Mouse (Mus musculus): Measurements from ENCODE around the gene Olfr1442. TPM values are rescaled to one million over a fixed set of nuclear protein-coding genes. Genes with fewer than 3 reads are reported as not detected.
"Not testable (repeated sequence)": the region's sequence is repeated elsewhere in the genome, so short reads cannot be mapped to it uniquely, and the experiment has no call there.

Gene Olfr1442
- polyA plus RNA-seq (2016; fragmentation: Nextera tagmentation; extraction: Ambion mirVana): not detected in 2 replicates

DNA sequence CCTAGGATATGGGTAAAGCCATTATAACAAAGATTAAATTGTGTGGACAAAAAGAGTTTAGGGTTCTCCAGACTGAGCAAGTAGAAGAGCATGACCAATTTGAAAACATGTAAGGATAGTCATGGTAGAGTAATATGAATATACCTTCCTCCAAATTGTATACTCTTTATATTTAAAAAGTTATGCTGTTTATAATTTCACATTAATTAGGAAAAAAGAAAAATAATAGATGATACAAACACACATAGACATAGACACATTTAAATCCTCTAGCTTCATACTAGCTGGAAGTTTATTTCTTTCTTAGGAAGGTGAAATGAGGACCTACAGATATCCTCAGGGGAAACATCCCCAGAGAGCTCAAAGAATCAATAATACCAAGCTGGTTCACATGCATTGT is at the start of gene Olfr1442:
Olfr1442 (plus strand) TSS at position 301 of the 400 bp plus-strand sequence.
- H3K4me2 ChIP-seq (replicated peaks): no peak within 1 kb of the TSS
- H3K4me1 ChIP-seq: no peaks in the 10 kb centered on the region
- no peaks in the 10 kb centered on the region for H3K9me3 ChIP-seq
- ATAC-seq (ENCODE audit: insufficient number of reproducible peaks, insufficient read depth, low FRiP score, low TSS enrichment): no peak
- no peaks in the 10 kb centered on the region for H3K27me3 ChIP-seq
- H3K36me3 ChIP-seq: no peaks in the 10 kb centered on the region
- no peak within 1 kb of the TSS for H3K27ac ChIP-seq
- no peak within 1 kb of the TSS for H3K4me3 ChIP-seq
- no peak within 1 kb of the TSS for H3K9ac ChIP-seq

DNA sequence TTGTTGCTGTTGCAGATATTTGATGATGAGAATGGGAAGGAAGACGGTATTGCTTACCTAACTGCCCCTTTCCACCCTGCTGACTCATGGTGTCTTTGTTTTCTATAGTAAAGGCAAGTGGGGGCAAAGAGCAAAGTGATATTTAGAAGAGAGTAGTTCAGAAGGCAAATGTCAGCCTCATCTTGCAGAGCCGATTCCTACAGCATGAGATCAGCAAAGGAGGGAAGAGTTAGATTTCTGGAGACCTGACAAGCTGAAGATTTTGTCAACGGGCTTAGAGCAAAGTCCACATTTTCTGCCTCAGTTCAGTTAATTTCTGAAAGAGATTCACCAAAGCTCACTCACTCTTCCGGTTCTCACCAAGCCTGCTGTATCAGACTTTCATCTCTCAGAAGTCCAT is 37.1 kb upstream of the Olfr1442 start, which contains the start of gene Glyat:
Glyat (plus strand) TSS at position 133 of the 400 bp plus-strand sequence.
- H3K27ac ChIP-seq: no peak within 1 kb of the TSS
- H3K27me3 ChIP-seq: no peaks in the 10 kb centered on the region
- no peaks in the 10 kb centered on the region for H3K36me3 ChIP-seq
- H3K4me2 ChIP-seq (replicated peaks): no peak within 1 kb of the TSS
- H3K9me3 ChIP-seq: no peaks in the 10 kb centered on the region
- no peak within 1 kb of the TSS for H3K9ac ChIP-seq
- ATAC-seq (ENCODE audit: insufficient number of reproducible peaks, insufficient read depth, low FRiP score, low TSS enrichment): no peak
- 70% methylated on average over 4 of the region's 4 CpGs for WGBS
- H3K4me1 ChIP-seq: no peaks in the 10 kb centered on the region
- no peak within 1 kb of the TSS for H3K4me3 ChIP-seq

DNA sequence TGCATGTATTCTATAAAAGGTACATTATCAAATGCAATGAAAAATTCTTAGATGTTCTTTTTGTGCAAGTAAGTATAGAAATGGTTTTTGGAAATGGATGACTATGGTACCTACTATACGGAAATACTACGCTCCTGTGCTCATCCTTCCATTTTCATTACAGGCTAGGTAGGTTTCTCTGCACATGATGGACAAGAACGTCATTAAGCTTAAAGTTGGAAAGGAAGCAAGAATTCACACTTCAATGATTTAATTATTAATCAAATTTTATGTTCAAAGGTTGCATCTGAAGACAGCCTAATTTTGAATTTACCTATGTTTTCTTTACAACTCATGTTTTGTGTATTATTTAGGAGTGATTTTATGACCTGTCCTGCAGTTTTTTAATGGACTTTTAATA is 36.0 kb upstream of the Olfr1442 start:
- Histone ChIP-seq H3K4me3 (no peak overlapping the region), H3K4me2 (replicated peaks) (no peak overlapping the region), H3K27ac (no peak overlapping the region), H3K9me3 (no peaks in the 10 kb centered on the region), H3K4me1 (no peaks in the 10 kb centered on the region), H3K36me3 (no peaks in the 10 kb centered on the region), H3K9ac (no peak overlapping the region), H3K27me3 (no peaks in the 10 kb centered on the region)
- 86% methylated on average over 3 of the region's 3 CpGs for WGBS
- no peak for ATAC-seq (ENCODE audit: insufficient number of reproducible peaks, insufficient read depth, low FRiP score, low TSS enrichment)

DNA sequence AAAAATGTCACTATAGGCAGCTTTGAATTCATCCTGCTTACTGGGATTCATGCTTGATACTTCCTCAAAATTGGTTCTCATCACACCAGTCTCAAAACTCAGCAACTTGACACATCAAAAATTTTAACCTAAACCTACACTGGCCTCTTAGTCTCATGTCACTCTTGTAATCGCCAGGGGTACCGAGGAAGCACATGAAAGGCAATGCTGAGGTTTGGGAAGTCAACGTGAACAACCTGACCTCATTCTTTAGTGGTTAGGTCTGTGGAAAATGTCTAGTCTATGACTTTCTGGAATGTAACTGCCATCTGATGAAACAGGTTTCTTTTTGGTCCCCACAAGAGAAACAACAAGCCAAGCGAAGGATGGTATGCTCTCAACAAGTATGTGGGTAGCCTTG is 35.3 kb upstream of the Olfr1442 start:
- ATAC-seq (ENCODE audit: insufficient number of reproducible peaks, insufficient read depth, low FRiP score, low TSS enrichment): no peak
- H3K27ac ChIP-seq: no peak overlapping the region
- no peak overlapping the region for H3K9ac ChIP-seq
- no peaks in the 10 kb centered on the region for H3K4me1 ChIP-seq
- no peaks in the 10 kb centered on the region for H3K9me3 ChIP-seq
- no peak overlapping the region for H3K4me3 ChIP-seq
- no peak overlapping the region for H3K4me2 ChIP-seq (replicated peaks)
- no peaks in the 10 kb centered on the region for H3K27me3 ChIP-seq
- WGBS: 85% methylated on average over 4 of the region's 4 CpGs
- H3K36me3 ChIP-seq: no peaks in the 10 kb centered on the region

DNA sequence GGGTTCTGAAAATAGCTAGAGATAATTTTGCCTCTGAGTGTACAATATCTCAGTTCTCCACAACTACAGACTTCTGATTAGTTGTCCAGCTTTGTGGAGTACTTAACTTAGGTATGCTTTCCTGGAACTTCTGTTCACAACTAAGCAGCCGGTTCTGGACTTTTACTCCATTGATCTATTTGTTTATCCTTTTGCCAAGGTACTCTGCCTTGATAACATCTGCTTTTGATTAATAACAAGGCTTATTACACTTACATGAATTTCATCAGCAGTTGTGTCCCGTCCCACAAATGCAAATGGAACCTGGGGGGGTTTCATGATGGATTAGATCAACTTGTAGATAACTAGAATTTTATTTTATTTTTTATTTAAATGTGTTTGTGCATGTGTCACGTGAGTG is 33.4 kb upstream of the Olfr1442 start:
- H3K4me2 ChIP-seq (replicated peaks): no peak overlapping the region
- no peak overlapping the region for H3K4me3 ChIP-seq
- no peaks in the 10 kb centered on the region for H3K9me3 ChIP-seq
- no peak for ATAC-seq (ENCODE audit: insufficient number of reproducible peaks, insufficient read depth, low FRiP score, low TSS enrichment)
- no peak overlapping the region for H3K9ac ChIP-seq
- H3K27ac ChIP-seq: no peak overlapping the region
- WGBS: 63% methylated on average over 3 of the region's 3 CpGs
- no peaks in the 10 kb centered on the region for H3K27me3 ChIP-seq
- H3K4me1 ChIP-seq: no peaks in the 10 kb centered on the region
- H3K36me3 ChIP-seq: no peaks in the 10 kb centered on the region

DNA sequence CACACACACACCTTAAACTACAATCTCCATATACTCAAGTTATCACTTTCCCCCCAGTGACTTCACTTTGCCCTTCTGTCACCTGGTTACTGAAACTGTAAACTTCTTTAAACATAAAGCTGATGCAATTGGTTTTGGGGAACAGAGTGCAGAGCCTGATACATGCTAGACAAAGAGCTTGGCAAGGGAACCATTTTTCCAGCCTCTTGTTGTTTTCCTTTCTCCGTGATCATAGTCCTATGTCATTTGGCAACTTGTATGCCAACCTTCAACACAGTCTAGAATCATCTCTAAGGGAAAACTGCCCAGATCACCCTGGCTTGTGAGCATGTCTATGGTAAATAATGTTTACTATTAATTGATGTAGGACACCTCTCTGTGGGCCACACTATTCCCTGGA is 32.2 kb upstream of the Olfr1442 start:
- Histone ChIP-seq H3K27ac (no peak overlapping the region), H3K9me3 (no peaks in the 10 kb centered on the region), H3K27me3 (no peaks in the 10 kb centered on the region), H3K4me1 (no peaks in the 10 kb centered on the region), H3K36me3 (no peaks in the 10 kb centered on the region), H3K9ac (no peak overlapping the region), H3K4me2 (replicated peaks) (no peak overlapping the region), H3K4me3 (no peak overlapping the region)
- no peak for ATAC-seq (ENCODE audit: insufficient number of reproducible peaks, insufficient read depth, low FRiP score, low TSS enrichment)
- 84% methylated on average over 1 of the region's 1 CpGs for WGBS

DNA sequence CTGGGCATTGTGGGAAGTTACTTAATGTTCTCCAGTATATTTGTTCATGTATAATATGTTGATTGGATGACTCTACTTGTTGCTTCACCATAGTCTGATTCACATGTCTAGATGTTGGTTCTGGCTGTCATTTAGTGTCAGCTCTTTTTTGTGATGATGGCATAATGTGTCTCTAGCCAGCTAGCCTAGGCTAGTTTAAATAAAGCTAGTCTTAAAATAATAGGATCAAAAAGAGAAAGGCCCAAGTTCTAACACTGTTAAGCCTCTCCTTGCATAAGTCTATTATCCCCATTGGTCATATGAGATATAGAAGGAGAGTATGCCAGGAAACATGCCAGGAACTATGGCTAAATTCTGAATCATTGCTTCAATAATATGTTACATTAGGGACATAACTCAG is 20.7 kb upstream of the Olfr1442 start:
- H3K27ac ChIP-seq: no peak overlapping the region
- H3K4me1 ChIP-seq: no peaks in the 10 kb centered on the region
- no peaks in the 10 kb centered on the region for H3K27me3 ChIP-seq
- H3K4me2 ChIP-seq (replicated peaks): no peak overlapping the region
- no peaks in the 10 kb centered on the region for H3K36me3 ChIP-seq
- no peak for ATAC-seq (ENCODE audit: insufficient number of reproducible peaks, insufficient read depth, low FRiP score, low TSS enrichment)
- no peak overlapping the region for H3K4me3 ChIP-seq
- no peak overlapping the region for H3K9ac ChIP-seq
- no peaks in the 10 kb centered on the region for H3K9me3 ChIP-seq

DNA sequence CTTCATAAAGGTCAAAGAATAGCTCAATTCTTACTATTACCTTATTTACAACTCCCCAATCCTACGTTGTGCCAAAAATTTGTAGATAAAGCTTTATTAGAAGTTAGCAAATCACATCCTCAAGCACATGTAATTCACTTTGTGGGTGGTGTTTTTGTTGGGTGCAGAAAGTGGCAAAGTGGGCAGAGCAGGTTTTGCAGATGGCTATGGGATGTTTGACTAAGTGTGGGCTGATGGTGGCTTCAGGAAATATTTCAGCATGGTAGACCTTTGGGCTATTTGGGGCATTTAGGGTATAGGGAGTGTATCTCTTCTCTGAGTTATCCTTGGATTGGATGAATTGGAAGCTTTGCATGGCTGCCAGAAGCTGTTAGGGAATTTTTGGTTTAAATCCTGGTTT is 4.1 kb upstream of the Olfr1442 start:
- Histone ChIP-seq H3K4me1 (no peaks in the 10 kb centered on the region), H3K9ac (no peak overlapping the region), H3K9me3 (no peaks in the 10 kb centered on the region; the same call in 1 of the 2 replicates), H3K36me3 (no peaks in the 10 kb centered on the region), H3K4me3 (no peak overlapping the region), H3K27ac (no peak overlapping the region), H3K4me2 (replicated peaks) (no peak overlapping the region), H3K27me3 (no peaks in the 10 kb centered on the region)
- no peak for ATAC-seq (ENCODE audit: insufficient number of reproducible peaks, insufficient read depth, low FRiP score, low TSS enrichment)
- 90% methylated on average over 1 of the region's 1 CpGs for WGBS

DNA sequence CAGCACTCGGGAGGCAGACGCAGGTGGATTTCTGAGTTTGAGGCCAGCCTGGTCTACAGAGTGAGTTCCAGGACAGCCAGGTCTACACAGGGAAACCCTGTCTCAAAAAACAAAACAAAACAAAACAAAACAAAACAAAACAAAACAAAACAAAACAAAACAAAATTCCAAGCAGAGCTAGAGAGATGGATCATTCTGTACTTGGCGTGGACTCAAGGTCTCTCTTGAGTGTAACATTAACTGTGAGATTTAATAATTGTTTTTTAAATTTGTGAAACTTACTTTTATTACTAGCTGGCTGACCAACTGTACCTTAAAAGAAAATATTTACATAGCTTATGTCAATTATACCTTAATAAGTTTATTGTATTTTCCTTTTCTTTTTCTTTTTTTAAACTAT is 1.6 kb upstream of the Olfr1442 start:
- not testable (repeated sequence) for H3K4me3 ChIP-seq; H3K4me1 ChIP-seq; H3K4me2 ChIP-seq (replicated peaks); H3K27ac ChIP-seq; H3K9ac ChIP-seq; H3K27me3 ChIP-seq; ATAC-seq (ENCODE audit: insufficient number of reproducible peaks, insufficient read depth, low FRiP score, low TSS enrichment); H3K36me3 ChIP-seq; H3K9me3 ChIP-seq
- 88% methylated on average over 3 of the region's 3 CpGs for WGBS

DNA sequence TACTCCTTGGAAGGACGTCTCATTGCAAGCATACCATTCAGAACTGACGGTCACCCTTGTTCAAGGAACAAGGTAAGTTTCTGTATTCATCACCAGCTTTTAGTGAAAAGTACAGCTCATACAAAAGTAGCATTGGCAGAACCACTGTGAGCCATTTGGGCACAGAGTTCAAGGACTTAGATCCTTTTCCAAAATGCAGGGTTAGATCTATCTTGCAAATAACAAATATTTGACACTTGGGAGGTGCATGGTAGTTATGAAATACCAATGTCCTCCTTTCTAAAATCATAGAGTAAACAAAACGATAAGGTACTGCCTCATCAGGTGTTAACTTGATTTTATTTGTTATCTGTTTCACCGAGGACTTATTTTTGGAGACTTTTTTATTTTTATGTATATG is 812 bp downstream of the Olfr1442 start:
- Histone ChIP-seq H3K4me1 (no peaks in the 10 kb centered on the region), H3K27me3 (no peaks in the 10 kb centered on the region), H3K9ac (no peak overlapping the region), H3K36me3 (no peaks in the 10 kb centered on the region), H3K27ac (no peak overlapping the region), H3K4me2 (replicated peaks) (no peak overlapping the region), H3K9me3 (no peaks in the 10 kb centered on the region), H3K4me3 (no peak overlapping the region)
- WGBS: 87% methylated on average over 4 of the region's 4 CpGs
- no peak for ATAC-seq (ENCODE audit: insufficient number of reproducible peaks, insufficient read depth, low FRiP score, low TSS enrichment)

DNA sequence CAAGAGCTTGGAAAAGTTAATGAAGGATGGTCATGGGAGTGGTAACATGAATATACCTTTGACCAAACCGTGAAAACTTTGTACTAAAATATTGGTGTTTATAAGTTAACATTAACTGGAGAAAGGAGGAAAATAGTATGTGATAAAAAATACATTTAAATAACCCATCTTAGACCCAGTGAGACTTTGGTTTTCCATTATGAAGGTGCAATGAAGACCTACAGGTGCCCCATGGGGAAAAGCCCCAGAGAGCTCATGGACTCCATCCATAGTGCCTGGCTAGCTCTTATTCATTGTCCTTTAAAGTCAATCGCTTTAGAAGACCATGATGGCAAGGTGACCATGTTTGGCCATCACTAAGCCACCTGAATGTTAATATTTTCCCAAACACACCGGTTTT is 7.6 kb downstream of the Olfr1442 start, which contains the start of gene Olfr1443:
Olfr1443 (plus strand) TSS at position 301 of the 400 bp plus-strand sequence.
- H3K4me2 ChIP-seq (replicated peaks): no peak within 1 kb of the TSS
- ATAC-seq (ENCODE audit: insufficient number of reproducible peaks, insufficient read depth, low FRiP score, low TSS enrichment): no peak
- WGBS: 65% methylated on average over 3 of the region's 3 CpGs
- no peaks in the 10 kb centered on the region for H3K9me3 ChIP-seq
- no peak within 1 kb of the TSS for H3K27ac ChIP-seq
- no peaks in the 10 kb centered on the region for H3K4me1 ChIP-seq
- H3K9ac ChIP-seq: no peak within 1 kb of the TSS
- H3K4me3 ChIP-seq: no peak within 1 kb of the TSS
- H3K27me3 ChIP-seq: no peaks in the 10 kb centered on the region
- no peaks in the 10 kb centered on the region for H3K36me3 ChIP-seq

DNA sequence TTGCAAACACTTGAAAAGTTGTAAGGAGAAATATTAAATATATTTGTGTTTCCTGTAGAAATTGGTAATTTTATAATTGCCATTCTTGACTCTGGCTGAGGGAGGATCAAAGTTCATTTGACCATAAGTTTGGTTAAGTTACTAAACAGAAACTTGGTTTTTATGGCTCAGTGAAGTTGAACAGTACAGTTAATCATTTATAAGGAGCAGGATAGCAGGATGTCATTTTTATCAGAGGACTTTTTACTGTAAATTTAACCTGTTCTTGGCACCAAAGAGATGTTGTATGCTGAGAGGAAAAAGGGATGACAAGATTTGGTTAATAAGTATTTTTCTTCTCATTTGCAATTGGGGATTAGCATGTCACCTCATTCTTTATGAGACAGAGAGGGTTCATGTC is 14.4 kb downstream of the Olfr1442 start:
- H3K27ac ChIP-seq: no peak overlapping the region
- H3K27me3 ChIP-seq: no peaks in the 10 kb centered on the region
- H3K4me1 ChIP-seq: no peaks in the 10 kb centered on the region
- H3K9ac ChIP-seq: no peak overlapping the region
- no peaks in the 10 kb centered on the region for H3K36me3 ChIP-seq
- H3K4me3 ChIP-seq: no peak overlapping the region
- no peak overlapping the region for H3K4me2 ChIP-seq (replicated peaks)
- ATAC-seq (ENCODE audit: insufficient number of reproducible peaks, insufficient read depth, low FRiP score, low TSS enrichment): no peak
- H3K9me3 ChIP-seq: no peaks in the 10 kb centered on the region

DNA sequence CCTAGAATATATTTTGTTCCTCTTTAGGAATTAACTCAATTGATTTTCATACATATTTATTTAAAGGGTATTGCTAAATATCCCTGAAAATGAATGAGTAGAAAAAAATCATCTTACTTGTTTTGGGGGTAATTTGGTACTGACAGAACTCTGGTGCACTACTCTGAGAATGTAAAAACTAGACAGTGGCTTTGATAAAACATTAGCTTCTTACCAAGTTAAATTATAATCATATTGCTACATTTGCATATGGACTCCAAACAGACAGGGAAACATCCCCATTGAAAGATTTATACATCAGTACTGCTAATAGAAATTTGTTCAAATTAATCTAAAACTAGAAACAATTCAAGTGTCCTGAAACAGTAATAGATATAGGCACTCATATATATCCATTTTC is 15.0 kb downstream of the Olfr1442 start:
- no peaks in the 10 kb centered on the region for H3K36me3 ChIP-seq
- H3K4me3 ChIP-seq: no peak overlapping the region
- no peak for ATAC-seq (ENCODE audit: insufficient number of reproducible peaks, insufficient read depth, low FRiP score, low TSS enrichment)
- no peaks in the 10 kb centered on the region for H3K27me3 ChIP-seq
- no peak overlapping the region for H3K9ac ChIP-seq
- no peaks in the 10 kb centered on the region for H3K9me3 ChIP-seq
- H3K27ac ChIP-seq: no peak overlapping the region
- H3K4me1 ChIP-seq: no peaks in the 10 kb centered on the region
- H3K4me2 ChIP-seq (replicated peaks): no peak overlapping the region
